Mouse (Mus musculus): ENCODE measurements around the gene Aox1.

DNA sequence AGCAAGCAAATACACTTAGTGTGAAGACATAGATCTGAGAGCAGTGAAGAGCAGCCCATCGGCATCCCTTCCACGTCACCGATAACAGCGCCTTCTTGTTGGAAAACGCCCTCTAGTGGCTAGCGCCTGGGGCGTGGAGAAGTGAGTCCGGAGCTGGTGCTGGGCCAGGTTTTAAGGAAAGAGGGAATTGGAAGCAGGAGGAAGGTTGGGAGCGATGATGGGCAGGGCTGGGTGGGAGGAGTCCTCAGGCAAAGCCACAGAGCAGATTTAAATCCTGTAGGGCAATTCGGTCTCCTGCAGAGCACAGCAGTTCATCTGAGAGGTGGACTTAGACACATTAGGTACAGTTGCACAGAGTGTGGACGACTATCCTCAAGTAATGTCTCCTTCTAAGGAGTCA is 83.1 kb downstream of the Aox1 start, which contains the start of gene Aox3:
- TF ChIP-seq CTCF (IDR thresholded peaks at IDR 0.05; ENCODE audit: borderline replicate concordance, control insufficient read depth, extremely low read depth, insufficient read depth, low read length, poor library complexity) = no peak
- no peak for TF ChIP-seq POLR2A (IDR thresholded peaks at IDR 0.05; ENCODE audit: control insufficient read depth, extremely low read depth, insufficient read depth, low read length, poor library complexity)
